Mouse (Mus musculus): ENCODE results near the gene Moxd1. TPM values are rescaled to one million over a fixed set of nuclear protein-coding genes. Genes with fewer than 3 reads are reported as not detected.

Gene Moxd1
- polyA plus RNA-seq (2012; rRNA removed): 0.06 and 0.15 TPM in 2 replicates

DNA sequence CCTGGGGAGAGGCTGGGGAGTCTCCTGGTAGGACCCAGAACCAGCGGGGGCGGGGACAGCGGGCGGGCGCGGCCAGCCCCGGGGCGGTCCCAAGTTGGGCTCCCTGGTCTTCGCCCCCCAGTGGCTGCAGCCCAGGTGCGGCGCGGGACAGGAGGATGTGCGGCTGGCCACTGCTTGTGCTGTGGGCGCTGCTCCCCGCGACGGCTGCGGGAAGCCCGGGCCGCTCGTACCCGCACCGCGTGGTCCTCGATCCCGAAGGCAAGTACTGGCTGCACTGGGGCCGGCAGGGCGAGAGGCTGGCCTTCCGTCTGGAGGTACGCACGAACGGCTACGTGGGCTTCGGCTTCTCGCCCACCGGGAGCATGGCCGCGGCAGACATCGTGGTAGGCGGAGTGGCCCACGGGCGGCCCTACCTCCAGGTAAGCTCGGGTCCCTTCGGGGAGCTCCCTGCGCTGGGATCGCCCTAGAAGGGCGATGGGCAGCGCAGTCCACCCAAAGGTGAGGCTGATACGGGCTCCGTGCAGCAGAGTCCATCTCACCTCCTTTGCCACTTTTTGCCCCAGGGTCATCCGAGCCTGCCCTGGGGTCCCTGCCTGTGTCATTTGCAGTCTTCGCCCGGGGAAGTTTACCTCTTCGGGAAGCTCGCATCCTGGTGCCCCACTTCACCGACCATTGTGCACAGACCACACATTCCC, at the start of gene Moxd1:
Gene Moxd1, plus strand, starts transcription at position 69 of the 695 bp plus-strand sequence.
- H3K4me3 ChIP-seq (ENCODE audit: extremely low read depth, insufficient read depth, insufficient read length): peak within 1 kb of the TSS; percentile 33; the same call in 1 of the 2 replicates
- DNase-seq (ENCODE audit: low read depth in 1 of 2, low spot score in 2 of 2): no peak

DNA sequence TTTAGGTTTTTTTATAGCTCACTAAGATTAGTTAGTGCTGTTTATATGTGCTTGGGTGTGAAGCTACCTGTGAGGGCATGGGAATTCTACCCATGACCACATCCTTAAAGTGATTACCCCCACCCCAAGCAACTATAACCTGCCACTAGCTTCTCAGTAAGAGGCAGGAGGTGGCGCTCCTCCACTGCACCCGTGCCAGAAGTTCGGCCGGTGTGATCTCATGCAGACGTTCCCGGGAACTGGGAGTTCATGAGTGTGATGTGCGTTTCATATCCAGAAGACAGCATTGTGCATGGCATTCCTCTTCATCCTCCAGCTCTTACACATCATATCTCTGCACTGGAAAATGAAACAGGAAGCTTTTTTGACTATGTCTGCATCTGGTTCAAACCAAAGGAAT, 32.9 kb upstream of the Moxd1 start:
- WGBS: 83% methylated on average over 7 of the region's 7 CpGs
- Histone ChIP-seq H3K36me3 (ENCODE audit: control insufficient read depth, insufficient read depth, low read length) (peaks cover 24% of the 10 kb centered on the region), H3K27ac (ENCODE audit: insufficient read depth, low read length) (no peak overlapping the region), H3K27me3 (ENCODE audit: control insufficient read depth, insufficient read depth, low read length) (no peaks in the 10 kb centered on the region), H3K4me1 (ENCODE audit: control insufficient read depth, insufficient read depth, insufficient read length) (no peaks in the 10 kb centered on the region), H3K4me3 (ENCODE audit: extremely low read depth, insufficient read depth, insufficient read length) (no peak overlapping the region)
- DNase-seq (ENCODE audit: low read depth in 1 of 2, low spot score in 2 of 2): no peak
- TF ChIP-seq POLR2A (IDR thresholded peaks at IDR 0.05; ENCODE audit: low read depth, low read length) (no peak), CTCF (IDR thresholded peaks at IDR 0.05; ENCODE audit: extremely low read depth, insufficient read depth, insufficient read length, insufficient replicate concordance) (no peak)

More for the DNA sequence above, at the start of gene Moxd1:
- 5% methylated on average over 54 of the region's 56 CpGs for WGBS
- Histone ChIP-seq H3K27me3 (ENCODE audit: control insufficient read depth, insufficient read depth, low read length) (peaks cover 11% of the 10 kb centered on the region), H3K27ac (ENCODE audit: insufficient read depth, low read length) (no peak within 1 kb of the TSS), H3K4me1 (ENCODE audit: control insufficient read depth, insufficient read depth, insufficient read length) (peaks cover 5% of the 10 kb centered on the region), H3K36me3 (ENCODE audit: control insufficient read depth, insufficient read depth, low read length) (no peaks in the 10 kb centered on the region)
- TF ChIP-seq CTCF (IDR thresholded peaks at IDR 0.05; ENCODE audit: extremely low read depth, insufficient read depth, insufficient read length, insufficient replicate concordance) (no peak), POLR2A (IDR thresholded peaks at IDR 0.05; ENCODE audit: low read depth, low read length) (no peak)

DNA sequence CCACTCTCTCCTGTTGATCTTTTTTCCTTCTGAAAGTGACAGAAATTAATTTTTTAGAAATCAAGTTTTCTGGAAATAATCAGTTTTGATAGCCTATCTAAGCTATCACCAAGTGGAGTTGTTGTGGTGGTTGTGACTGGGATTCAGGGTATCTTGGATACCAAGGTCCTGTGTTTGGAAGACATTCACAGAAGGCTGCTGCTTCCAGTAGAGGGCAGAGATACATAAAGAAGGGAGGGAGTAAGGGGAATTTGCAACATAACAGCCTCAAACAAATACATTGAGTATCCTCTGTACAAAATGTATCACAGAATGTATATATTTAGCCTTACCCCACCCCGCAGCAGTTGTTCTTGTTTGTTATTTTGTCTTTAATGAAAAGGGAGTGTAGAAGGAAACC, 31.3 kb upstream of the Moxd1 start:
- TF ChIP-seq POLR2A (IDR thresholded peaks at IDR 0.05; ENCODE audit: low read depth, low read length) (no peak), CTCF (IDR thresholded peaks at IDR 0.05; ENCODE audit: extremely low read depth, insufficient read depth, insufficient read length, insufficient replicate concordance) (no peak)
- Histone ChIP-seq H3K27ac (ENCODE audit: insufficient read depth, low read length) (no peak overlapping the region), H3K4me1 (ENCODE audit: control insufficient read depth, insufficient read depth, insufficient read length) (no peaks in the 10 kb centered on the region), H3K4me3 (ENCODE audit: extremely low read depth, insufficient read depth, insufficient read length) (no peak overlapping the region), H3K27me3 (ENCODE audit: control insufficient read depth, insufficient read depth, low read length) (no peaks in the 10 kb centered on the region), H3K36me3 (ENCODE audit: control insufficient read depth, insufficient read depth, low read length) (peaks cover 11% of the 10 kb centered on the region)
- DNase-seq (ENCODE audit: low read depth in 1 of 2, low spot score in 2 of 2): no peak
- 85% methylated on average over 1 of the region's 1 CpGs for WGBS

DNA sequence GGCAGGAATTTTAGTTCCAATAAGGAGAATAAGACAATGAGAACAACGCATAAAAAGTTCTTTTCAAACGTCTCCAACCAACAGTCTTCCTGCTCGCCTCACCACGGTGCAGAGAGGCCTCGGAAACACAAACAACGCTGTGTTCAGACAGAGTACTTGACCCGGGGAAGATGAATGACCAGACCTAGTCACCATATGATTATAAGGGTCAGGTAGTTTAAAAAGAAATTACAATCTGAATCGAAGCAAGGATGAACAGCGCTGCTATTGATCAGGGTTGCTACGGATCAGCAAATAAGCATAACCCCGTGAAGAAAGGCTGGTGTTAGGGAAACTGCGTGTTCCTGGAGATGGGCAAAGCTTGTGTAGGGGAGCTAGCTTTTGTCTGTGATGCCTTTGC, 24.0 kb upstream of the Moxd1 start:
- no peaks in the 10 kb centered on the region for H3K27me3 ChIP-seq (ENCODE audit: control insufficient read depth, insufficient read depth, low read length)
- H3K4me1 ChIP-seq (ENCODE audit: control insufficient read depth, insufficient read depth, insufficient read length): no peaks in the 10 kb centered on the region
- TF ChIP-seq CTCF (IDR thresholded peaks at IDR 0.05; ENCODE audit: extremely low read depth, insufficient read depth, insufficient read length, insufficient replicate concordance) (no peak), POLR2A (IDR thresholded peaks at IDR 0.05; ENCODE audit: low read depth, low read length) (no peak)
- no peaks in the 10 kb centered on the region for H3K36me3 ChIP-seq (ENCODE audit: control insufficient read depth, insufficient read depth, low read length)
- 84% methylated on average over 12 of the region's 12 CpGs for WGBS
- H3K4me3 ChIP-seq (ENCODE audit: extremely low read depth, insufficient read depth, insufficient read length): no peak overlapping the region
- no peak overlapping the region for H3K27ac ChIP-seq (ENCODE audit: insufficient read depth, low read length)
- no peak for DNase-seq (ENCODE audit: low read depth in 1 of 2, low spot score in 2 of 2)

GRCm38 (mm10) chr10:24200099-24200498, 23.2 kb upstream of the Moxd1 start:
- H3K27me3 ChIP-seq (ENCODE audit: control insufficient read depth, insufficient read depth, low read length): no peaks in the 10 kb centered on the region
- no peak for TF ChIP-seq POLR2A (IDR thresholded peaks at IDR 0.05; ENCODE audit: low read depth, low read length)
- TF ChIP-seq CTCF (IDR thresholded peaks at IDR 0.05; ENCODE audit: extremely low read depth, insufficient read depth, insufficient read length, insufficient replicate concordance): no peak
- DNase-seq (ENCODE audit: low read depth in 1 of 2, low spot score in 2 of 2): no peak
- no peak overlapping the region for H3K27ac ChIP-seq (ENCODE audit: insufficient read depth, low read length)
- H3K4me1 ChIP-seq (ENCODE audit: control insufficient read depth, insufficient read depth, insufficient read length): no peaks in the 10 kb centered on the region
- H3K4me3 ChIP-seq (ENCODE audit: extremely low read depth, insufficient read depth, insufficient read length): no peak overlapping the region
- H3K36me3 ChIP-seq (ENCODE audit: control insufficient read depth, insufficient read depth, low read length): no peaks in the 10 kb centered on the region
- 92% methylated on average over 3 of the region's 3 CpGs for WGBS

- Histone ChIP-seq H3K4me1 (ENCODE audit: control insufficient read depth, insufficient read depth, insufficient read length) (no peaks in the 10 kb centered on the region), H3K27ac (ENCODE audit: insufficient read depth, low read length) (no peak overlapping the region), H3K4me3 (ENCODE audit: extremely low read depth, insufficient read depth, insufficient read length) (no peak overlapping the region), H3K36me3 (ENCODE audit: control insufficient read depth, insufficient read depth, low read length) (no peaks in the 10 kb centered on the region), H3K27me3 (ENCODE audit: control insufficient read depth, insufficient read depth, low read length) (no peaks in the 10 kb centered on the region)
- WGBS: 76% methylated on average over 6 of the region's 6 CpGs
- TF ChIP-seq POLR2A (IDR thresholded peaks at IDR 0.05; ENCODE audit: low read depth, low read length): no peak
- no peak for TF ChIP-seq CTCF (IDR thresholded peaks at IDR 0.05; ENCODE audit: extremely low read depth, insufficient read depth, insufficient read length, insufficient replicate concordance)
- DNase-seq (ENCODE audit: low read depth in 1 of 2, low spot score in 2 of 2): no peak
Measured at GRCm38 (mm10) chr10:24210075-24210474, 13.2 kb upstream of the Moxd1 start.

DNA sequence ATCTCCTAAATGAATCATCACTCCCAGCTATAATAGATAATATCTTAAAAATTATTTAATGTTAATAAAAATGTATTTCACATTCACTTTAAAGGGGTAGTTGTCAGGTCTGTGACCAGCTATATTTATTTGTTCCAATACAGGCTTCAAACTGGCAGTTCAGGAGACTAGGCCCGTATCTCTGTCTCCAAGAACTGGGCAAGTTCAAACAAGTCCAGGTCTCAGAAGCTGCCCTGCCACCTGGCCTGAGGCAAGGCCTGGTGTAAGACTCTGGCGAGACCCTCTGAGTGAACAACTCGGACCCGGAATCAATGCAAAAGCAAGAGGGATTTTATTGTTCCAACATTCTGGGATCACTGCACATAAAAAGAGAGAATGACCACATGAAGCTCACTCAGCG, 10.0 kb upstream of the Moxd1 start:
- no peak overlapping the region for H3K4me3 ChIP-seq (ENCODE audit: extremely low read depth, insufficient read depth, insufficient read length)
- TF ChIP-seq POLR2A (IDR thresholded peaks at IDR 0.05; ENCODE audit: low read depth, low read length) (no peak), CTCF (IDR thresholded peaks at IDR 0.05; ENCODE audit: extremely low read depth, insufficient read depth, insufficient read length, insufficient replicate concordance) (no peak)
- WGBS: 89% methylated on average over 5 of the region's 5 CpGs

More for the DNA sequence above, 10.0 kb upstream of the Moxd1 start:
- no peaks in the 10 kb centered on the region for H3K4me1 ChIP-seq (ENCODE audit: control insufficient read depth, insufficient read depth, insufficient read length)
- no peak for DNase-seq (ENCODE audit: low read depth in 1 of 2, low spot score in 2 of 2)
- no peaks in the 10 kb centered on the region for H3K36me3 ChIP-seq (ENCODE audit: control insufficient read depth, insufficient read depth, low read length)
- no peaks in the 10 kb centered on the region for H3K27me3 ChIP-seq (ENCODE audit: control insufficient read depth, insufficient read depth, low read length)
- H3K27ac ChIP-seq (ENCODE audit: insufficient read depth, low read length): no peak overlapping the region
